Mouse (Mus musculus): ENCODE data around the gene Ipo5. TPM values are rescaled to one million over a fixed set of nuclear protein-coding genes. Genes with fewer than 3 reads are reported as not detected.

Gene Ipo5
- total RNA-seq (2017) = 164 and 184 TPM in 2 replicates

DNA sequence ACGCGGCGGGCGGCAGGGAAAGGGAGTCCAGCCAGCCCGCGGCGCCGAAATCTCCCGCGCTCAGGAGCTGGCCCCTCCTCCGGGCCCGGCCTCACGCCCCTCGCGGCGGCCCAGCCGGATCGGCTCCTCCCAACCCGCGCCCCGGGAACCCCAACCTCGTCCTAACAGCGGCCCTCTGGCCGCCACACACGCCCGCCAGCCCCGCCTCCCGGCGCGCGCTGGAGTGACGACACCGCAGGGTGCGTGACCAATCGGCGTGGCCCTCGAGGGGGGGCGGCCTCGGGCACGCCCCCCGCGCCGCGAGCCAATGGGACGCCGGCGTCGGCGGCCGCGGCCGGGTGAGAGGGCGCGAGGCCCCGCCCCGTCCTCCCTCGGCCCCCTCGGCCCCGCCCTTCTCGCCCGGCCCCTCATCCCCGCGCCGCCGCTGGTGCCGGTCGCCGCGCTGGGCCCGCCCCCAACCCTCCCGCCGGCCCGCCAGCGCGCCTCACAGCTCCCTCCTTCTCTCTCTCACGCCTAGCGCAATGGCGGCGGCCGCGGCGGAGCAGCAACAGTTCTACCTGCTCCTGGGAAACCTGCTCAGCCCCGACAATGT lies at the start of gene Ipo5:
TSS of gene Ipo5 (plus strand) at position 492 of the 592 bp plus-strand sequence.
- peak; percentile 87 to 93 for ATAC-seq (replicated peaks in 1 of 2; ENCODE audit: insufficient read depth in 1 of 2, low FRiP score in 2 of 2, low TSS enrichment in 1 of 2, low read depth in 1 of 2, poor library complexity in 2 of 2, severe bottlenecking in 2 of 2)

DNA sequence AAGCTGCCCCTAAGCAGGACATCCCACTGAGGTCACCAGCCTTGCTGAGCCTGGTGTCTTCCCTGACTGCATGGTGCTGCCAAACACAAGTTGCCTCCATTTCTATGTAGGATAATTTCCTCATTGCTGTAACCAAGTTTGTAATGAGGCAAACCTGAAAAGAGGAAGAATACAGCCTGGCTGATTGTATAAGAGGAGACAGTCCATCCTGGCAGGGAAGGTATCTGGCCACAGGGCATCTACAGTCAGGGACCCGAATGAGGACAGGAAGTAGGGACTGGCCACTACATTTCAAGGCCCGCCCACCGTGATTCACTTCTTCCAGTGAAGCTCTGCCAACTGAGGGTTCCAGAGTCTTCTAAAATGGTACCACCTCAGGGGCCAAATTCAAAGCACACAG lies 47.8 kb upstream of the Ipo5 start:
- peak in 1 of 2 experiments; percentile 39; a peak in 1 of 4 replicates for ATAC-seq (replicated peaks in 1 of 2; ENCODE audit: insufficient read depth in 1 of 2, low FRiP score in 2 of 2, low TSS enrichment in 1 of 2, low read depth in 1 of 2, poor library complexity in 2 of 2, severe bottlenecking in 2 of 2)

DNA sequence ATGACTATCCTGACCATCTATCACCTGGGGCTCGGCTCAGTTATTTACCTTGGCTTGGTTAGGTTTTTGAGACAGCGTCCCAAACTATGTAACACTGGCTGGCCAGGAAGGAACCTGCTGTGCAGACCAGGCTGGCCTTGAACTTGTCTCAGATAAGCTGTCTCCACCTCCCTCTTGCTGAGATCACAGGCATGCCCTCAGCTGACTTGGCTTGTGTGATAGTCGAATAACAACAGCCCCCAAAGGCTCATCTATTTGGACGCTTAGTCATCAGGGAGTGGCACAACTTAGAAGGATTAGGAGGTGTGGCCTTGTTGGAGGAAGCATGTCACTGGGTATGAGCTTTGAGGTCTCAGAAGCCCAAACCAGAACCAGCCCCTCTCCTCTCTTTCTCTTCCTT lies 46.1 kb upstream of the Ipo5 start:
- ATAC-seq (replicated peaks in 1 of 2; ENCODE audit: insufficient read depth in 1 of 2, low FRiP score in 2 of 2, low TSS enrichment in 1 of 2, low read depth in 1 of 2, poor library complexity in 2 of 2, severe bottlenecking in 2 of 2) = no peak

DNA sequence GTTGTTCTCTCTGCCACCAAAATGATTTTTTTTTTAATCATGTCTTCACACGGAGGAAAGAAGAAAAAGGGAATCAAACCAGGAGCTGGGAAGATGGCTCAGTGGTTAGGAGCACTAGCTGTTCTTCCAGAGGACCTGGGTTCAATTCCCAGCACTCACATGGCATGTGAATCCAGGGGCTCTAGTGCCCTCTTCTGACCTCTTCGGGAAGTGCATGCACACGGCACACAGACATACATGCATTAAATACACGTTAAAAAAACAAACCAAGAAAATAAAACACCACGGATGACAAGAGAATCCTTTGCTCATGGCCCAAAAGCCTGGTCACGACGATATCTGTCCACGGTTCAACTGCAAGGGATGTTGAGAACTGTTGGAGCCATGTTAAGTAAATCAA lies 44.5 kb upstream of the Ipo5 start:
- ATAC-seq (replicated peaks in 1 of 2; ENCODE audit: insufficient read depth in 1 of 2, low FRiP score in 2 of 2, low TSS enrichment in 1 of 2, low read depth in 1 of 2, poor library complexity in 2 of 2, severe bottlenecking in 2 of 2) = no peak

GRCm38 (mm10) chr14:120867121-120867520 lies 43.9 kb upstream of the Ipo5 start:
- ATAC-seq (replicated peaks in 1 of 2; ENCODE audit: insufficient read depth in 1 of 2, low FRiP score in 2 of 2, low TSS enrichment in 1 of 2, low read depth in 1 of 2, poor library complexity in 2 of 2, severe bottlenecking in 2 of 2) = no peak

- no peak for ATAC-seq (replicated peaks in 1 of 2; ENCODE audit: insufficient read depth in 1 of 2, low FRiP score in 2 of 2, low TSS enrichment in 1 of 2, low read depth in 1 of 2, poor library complexity in 2 of 2, severe bottlenecking in 2 of 2)
Measured at GRCm38 (mm10) chr14:120868494-120868893, 42.5 kb upstream of the Ipo5 start.

- ATAC-seq (replicated peaks in 1 of 2; ENCODE audit: insufficient read depth in 1 of 2, low FRiP score in 2 of 2, low TSS enrichment in 1 of 2, low read depth in 1 of 2, poor library complexity in 2 of 2, severe bottlenecking in 2 of 2) = no peak
Measured at GRCm38 (mm10) chr14:120870736-120871135, 40.3 kb upstream of the Ipo5 start.

GRCm38 (mm10) chr14:120874397-120874796 lies 36.6 kb upstream of the Ipo5 start:
- no peak for ATAC-seq (replicated peaks in 1 of 2; ENCODE audit: insufficient read depth in 1 of 2, low FRiP score in 2 of 2, low TSS enrichment in 1 of 2, low read depth in 1 of 2, poor library complexity in 2 of 2, severe bottlenecking in 2 of 2)

DNA sequence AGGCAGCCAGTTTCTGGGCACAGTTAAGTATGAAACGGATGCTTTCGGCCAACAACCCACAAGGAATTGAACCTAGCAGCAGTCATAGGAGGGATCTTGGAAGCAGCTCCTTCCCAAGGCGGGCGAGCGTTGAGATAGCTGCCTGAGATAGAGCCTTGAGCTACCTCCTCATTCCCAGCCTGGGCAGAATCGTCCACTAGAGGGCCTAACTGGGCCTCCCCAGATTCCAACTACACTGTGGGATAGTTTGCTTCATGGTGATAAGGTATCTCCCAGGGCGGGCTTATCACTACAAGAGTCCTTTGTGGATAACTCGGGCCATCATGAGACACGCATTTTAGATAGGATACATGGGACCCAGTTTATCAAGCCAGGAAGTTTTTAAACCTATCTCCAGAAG lies 35.9 kb upstream of the Ipo5 start:
- no peak for ATAC-seq (replicated peaks in 1 of 2; ENCODE audit: insufficient read depth in 1 of 2, low FRiP score in 2 of 2, low TSS enrichment in 1 of 2, low read depth in 1 of 2, poor library complexity in 2 of 2, severe bottlenecking in 2 of 2)

- ATAC-seq (replicated peaks in 1 of 2; ENCODE audit: insufficient read depth in 1 of 2, low FRiP score in 2 of 2, low TSS enrichment in 1 of 2, low read depth in 1 of 2, poor library complexity in 2 of 2, severe bottlenecking in 2 of 2) = peak in 1 of 2 experiments; percentile 17; a peak in 1 of 4 replicates
Measured at GRCm38 (mm10) chr14:120875811-120876388, 35.1 kb upstream of the Ipo5 start.

DNA sequence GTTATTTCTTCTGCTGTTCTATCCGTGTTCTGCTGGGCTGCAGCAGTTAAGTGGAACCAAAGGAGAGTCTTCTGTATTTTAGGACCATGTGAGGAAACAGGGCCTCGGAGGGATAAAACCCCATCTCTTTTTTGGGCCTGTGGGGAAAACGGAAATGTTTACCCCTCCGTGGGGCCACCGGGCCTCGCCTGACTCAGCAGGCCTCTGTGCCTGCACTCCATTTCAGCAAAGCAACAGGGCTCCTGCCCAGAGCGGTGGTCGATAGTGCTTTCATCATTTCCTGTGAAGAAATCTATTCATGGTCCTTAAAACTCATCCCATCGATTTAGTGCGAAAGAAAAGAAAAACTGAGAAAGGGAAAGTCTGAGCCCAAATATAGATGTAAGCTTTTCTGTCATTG lies 33.9 kb upstream of the Ipo5 start:
- peak; percentile 23 to 58; a peak in 3 of 4 replicates for ATAC-seq (replicated peaks in 1 of 2; ENCODE audit: insufficient read depth in 1 of 2, low FRiP score in 2 of 2, low TSS enrichment in 1 of 2, low read depth in 1 of 2, poor library complexity in 2 of 2, severe bottlenecking in 2 of 2)

GRCm38 (mm10) chr14:120879026-120879425 lies 32.0 kb upstream of the Ipo5 start:
- ATAC-seq (replicated peaks in 1 of 2; ENCODE audit: insufficient read depth in 1 of 2, low FRiP score in 2 of 2, low TSS enrichment in 1 of 2, low read depth in 1 of 2, poor library complexity in 2 of 2, severe bottlenecking in 2 of 2) = no peak

DNA sequence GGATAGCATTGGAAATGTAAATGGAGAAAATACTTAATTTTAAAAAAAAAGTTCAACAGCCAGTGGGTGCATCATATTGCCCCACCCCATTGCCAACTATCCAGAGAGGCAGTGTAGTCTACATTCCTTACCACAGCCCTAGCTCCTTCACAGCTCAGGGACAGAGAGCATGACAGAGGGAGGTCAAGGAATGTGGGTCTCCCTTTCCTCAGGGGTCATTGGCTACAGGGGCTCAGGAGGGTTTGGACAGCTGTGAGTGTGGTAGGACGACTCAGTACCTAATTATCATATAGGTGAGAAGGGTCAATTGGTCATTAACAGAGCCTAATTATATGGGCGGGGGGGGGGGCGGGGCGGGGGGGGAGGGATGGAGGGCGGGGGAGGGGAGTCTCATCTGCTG lies 30.4 kb upstream of the Ipo5 start:
- no peak for ATAC-seq (replicated peaks in 1 of 2; ENCODE audit: insufficient read depth in 1 of 2, low FRiP score in 2 of 2, low TSS enrichment in 1 of 2, low read depth in 1 of 2, poor library complexity in 2 of 2, severe bottlenecking in 2 of 2)

GRCm38 (mm10) chr14:120881054-120881453 lies 30.0 kb upstream of the Ipo5 start:
- no peak for ATAC-seq (replicated peaks in 1 of 2; ENCODE audit: insufficient read depth in 1 of 2, low FRiP score in 2 of 2, low TSS enrichment in 1 of 2, low read depth in 1 of 2, poor library complexity in 2 of 2, severe bottlenecking in 2 of 2)

- no peak; a peak in 1 of 4 replicates for ATAC-seq (replicated peaks in 1 of 2; ENCODE audit: insufficient read depth in 1 of 2, low FRiP score in 2 of 2, low TSS enrichment in 1 of 2, low read depth in 1 of 2, poor library complexity in 2 of 2, severe bottlenecking in 2 of 2)
Measured at GRCm38 (mm10) chr14:120888681-120889080, 22.3 kb upstream of the Ipo5 start.

- ATAC-seq (replicated peaks in 1 of 2; ENCODE audit: insufficient read depth in 1 of 2, low FRiP score in 2 of 2, low TSS enrichment in 1 of 2, low read depth in 1 of 2, poor library complexity in 2 of 2, severe bottlenecking in 2 of 2) = no peak
Measured at GRCm38 (mm10) chr14:120892369-120892768, 18.7 kb upstream of the Ipo5 start.

GRCm38 (mm10) chr14:120896613-120897012 lies 14.4 kb upstream of the Ipo5 start:
- no peak for ATAC-seq (replicated peaks in 1 of 2; ENCODE audit: insufficient read depth in 1 of 2, low FRiP score in 2 of 2, low TSS enrichment in 1 of 2, low read depth in 1 of 2, poor library complexity in 2 of 2, severe bottlenecking in 2 of 2)

DNA sequence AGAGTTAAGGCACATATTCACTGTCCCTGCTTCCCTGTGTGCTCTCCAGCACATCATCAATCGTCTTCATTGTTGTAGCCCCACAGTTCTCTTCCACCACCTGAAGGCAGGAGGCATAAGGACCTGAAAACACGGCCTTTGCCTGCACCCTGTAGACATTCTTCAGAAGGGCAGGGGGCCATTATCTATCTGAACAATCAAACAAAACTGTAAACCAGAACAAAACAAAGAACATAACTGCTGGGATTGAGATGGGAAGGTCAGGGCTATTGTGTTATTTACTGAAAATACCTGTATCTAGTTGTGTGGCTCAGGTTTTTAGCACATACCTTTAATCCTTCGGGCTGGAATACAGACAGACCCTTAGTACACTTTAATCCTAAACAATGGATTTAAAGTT lies 12.1 kb upstream of the Ipo5 start:
- ATAC-seq (replicated peaks in 1 of 2; ENCODE audit: insufficient read depth in 1 of 2, low FRiP score in 2 of 2, low TSS enrichment in 1 of 2, low read depth in 1 of 2, poor library complexity in 2 of 2, severe bottlenecking in 2 of 2) = no peak

DNA sequence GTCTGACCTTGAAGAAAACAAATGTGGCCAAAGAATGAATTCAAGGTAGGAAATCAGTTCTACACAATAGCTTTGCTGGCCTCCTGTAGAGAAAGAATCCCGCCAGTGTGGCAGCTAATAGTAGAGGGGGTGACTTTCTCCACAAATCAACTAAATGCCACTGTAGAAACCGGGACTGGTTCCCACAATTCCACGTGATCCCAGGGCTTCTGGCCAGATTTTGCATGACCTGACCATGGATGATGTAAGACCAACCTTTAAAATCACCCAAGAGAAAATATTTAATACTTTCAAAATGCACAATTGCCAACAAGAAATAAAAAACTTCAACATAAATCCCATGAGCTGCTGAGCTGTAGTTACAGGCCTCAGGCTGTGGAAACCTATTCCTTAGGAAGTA lies 1.6 kb upstream of the Ipo5 start:
- ATAC-seq (replicated peaks in 1 of 2; ENCODE audit: insufficient read depth in 1 of 2, low FRiP score in 2 of 2, low TSS enrichment in 1 of 2, low read depth in 1 of 2, poor library complexity in 2 of 2, severe bottlenecking in 2 of 2) = no peak
